Mouse (Mus musculus) intestine, embryonic 14.5 days (tissue): Measurements from ENCODE around the gene Cylc1. TPM values are rescaled to one million over a fixed set of nuclear protein-coding genes. Genes with fewer than 3 reads are reported as not detected.

ENCODE experiments used
- ATAC-seq: fragments of 200-750 bp; cut with Nextera tagmentation; replicated peaks from 2 replicates; pipeline ENCODE4 v1.8.0; 2017; ENCODE audit warnings: low read depth, moderate number of reproducible peaks, moderate TSS enrichment, moderate library complexity; ENCODE audit not compliant: low FRiP score, low TSS enrichment
- DNase-seq: peaks from one replicate; pipeline ENCODE4 v3.0.0-alpha.2; 2018; ENCODE audit warnings: low spot score
- H3K27ac ChIP-seq: fragments of 300-500 bp; sonication (generic); 2 replicates; pipeline ENCODE4 v1.5.1; 2014; ENCODE audit warnings: low read depth, mild to moderate bottlenecking, control low read depth
- H3K27me3 ChIP-seq: fragments of 300-500 bp; sonication (generic); replicated peaks from 2 replicates; pipeline ENCODE4 v1.6.1; 2014; ENCODE audit warnings: low read length, control low read depth; ENCODE audit not compliant: control insufficient read depth, insufficient read depth
- H3K36me3 ChIP-seq: fragments of 300-500 bp; sonication (generic); 2 replicates; pipeline ENCODE4 v1.6.1; 2014; ENCODE audit warnings: low read length, control low read depth; ENCODE audit not compliant: control insufficient read depth, insufficient read depth
- H3K4me1 ChIP-seq: fragments of 300-500 bp; sonication (generic); replicated peaks from 2 replicates; pipeline ENCODE4 v1.6.1; 2014; ENCODE audit warnings: low read length, control low read depth, mixed read lengths; ENCODE audit not compliant: control insufficient read depth, insufficient read depth
- H3K4me2 ChIP-seq: fragments of 300-500 bp; sonication (generic); 2 replicates; pipeline ENCODE4 v1.6.1; 2014; ENCODE audit warnings: low read length
- H3K4me3 ChIP-seq: fragments of 300-500 bp; sonication (generic); 2 replicates; pipeline ENCODE4 v1.5.1; 2014; ENCODE audit warnings: low read depth, low read length, control low read depth, mixed read lengths
- H3K9ac ChIP-seq: fragments of 300-500 bp; sonication (generic); 2 replicates; pipeline ENCODE4 v1.6.1; 2014; ENCODE audit warnings: mild to moderate bottlenecking, low read length
- H3K9me3 ChIP-seq: fragments of 300-500 bp; sonication (generic); 2 replicates; pipeline ENCODE4 v1.6.1; 2016; ENCODE audit warnings: low read length, control low read depth; ENCODE audit not compliant: control insufficient read depth
- WGBS: fragments of 180-500 bp; shearing (Covaris S2); extraction: QIAGEN DNeasy Blood & Tissue Kit; methylation state at CpG from one replicate; pipeline ENCODE4 v1.1.7; 2014; 5-methylcytosine and 5-hydroxymethylcytosine counted together
- polyA plus RNA-seq: library from polyadenylated mRNA; unstranded; fragments of >200 nt; fragmentation: Nextera tagmentation; extraction: Ambion mirVana; gene quantifications from 2 replicates; pipeline ENCODE4 v1.2.1, GENCODE M21; 2014

Cylc1 gene
- not detected in 2 replicates for polyA plus RNA-seq

- no peaks in the 10 kb centered on the region for H3K9me3 ChIP-seq
- no peak within 1 kb of the TSS for H3K4me2 ChIP-seq
- no peaks in the 10 kb centered on the region for H3K4me1 ChIP-seq
- DNase-seq: no peak
- no peaks in the 10 kb centered on the region for H3K27me3 ChIP-seq
- no peak within 1 kb of the TSS for H3K4me3 ChIP-seq
- no peak within 1 kb of the TSS for H3K27ac ChIP-seq
- ATAC-seq: no peak
- no peaks in the 10 kb centered on the region for H3K36me3 ChIP-seq
- no peak within 1 kb of the TSS for H3K9ac ChIP-seq
These were observed at the start of gene Cylc1 for GRCm38 (mm10) chrX:111110118-111110517. Gene Cylc1 (plus strand): TSS chrX:111110418.

DNA sequence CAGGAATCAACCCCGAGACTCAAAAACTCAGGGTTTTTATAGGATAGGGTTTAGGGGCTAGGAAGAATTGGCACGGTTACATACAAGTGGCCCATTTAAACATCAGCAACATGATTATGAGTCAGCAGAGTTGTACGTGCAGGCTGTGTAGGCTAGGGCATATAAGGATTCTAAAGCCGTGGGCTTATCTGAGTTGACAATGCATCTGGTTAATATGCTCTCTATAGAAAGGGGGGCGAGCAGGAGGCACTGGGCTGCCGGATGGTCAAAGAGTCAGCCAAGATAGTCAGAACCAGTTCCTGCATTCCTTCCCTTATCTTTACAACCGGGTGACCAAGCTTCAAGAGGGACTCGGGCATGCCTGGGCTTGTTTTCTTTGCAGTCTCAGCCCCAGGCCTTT is 31.5 kb upstream of the Cylc1 start:
- Histone ChIP-seq H3K27me3 (no peaks in the 10 kb centered on the region), H3K27ac (no peak overlapping the region), H3K36me3 (no peaks in the 10 kb centered on the region), H3K4me3 (no peak overlapping the region), H3K9me3 (no peaks in the 10 kb centered on the region), H3K4me1 (no peaks in the 10 kb centered on the region), H3K9ac (no peak overlapping the region), H3K4me2 (no peak overlapping the region)
- DNase-seq (no peak), ATAC-seq (no peak)
- 73% methylated on average over 8 of the region's 8 CpGs for WGBS

DNA sequence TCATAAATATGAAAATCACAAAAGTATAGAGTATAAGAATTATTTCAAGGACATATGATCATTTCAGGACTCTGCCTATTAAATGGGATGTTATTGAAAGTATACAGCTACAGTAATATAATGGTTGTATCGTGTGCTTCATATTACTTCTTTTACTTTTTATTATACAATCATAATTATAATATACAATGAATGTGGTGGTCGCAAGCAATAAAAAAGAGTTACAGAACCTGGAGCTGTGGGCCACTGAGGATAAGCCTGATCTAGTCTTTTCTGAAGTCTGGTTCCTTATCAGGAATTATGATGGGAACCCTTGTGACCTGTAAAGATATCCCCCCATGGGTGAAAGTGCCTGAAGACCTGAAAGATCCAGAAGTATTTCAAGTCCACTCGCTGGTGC is 57.8 kb downstream of the Cylc1 start, which contains the start of gene Gm10112:
TSS of gene Gm10112 (plus strand) at position 301 of the 400 bp plus-strand sequence.
- Histone ChIP-seq H3K9ac (no peak within 1 kb of the TSS), H3K27me3 (no peaks in the 10 kb centered on the region), H3K9me3 (no peaks in the 10 kb centered on the region), H3K4me2 (no peak within 1 kb of the TSS), H3K27ac (no peak within 1 kb of the TSS), H3K4me3 (no peak within 1 kb of the TSS), H3K4me1 (no peaks in the 10 kb centered on the region), H3K36me3 (no peaks in the 10 kb centered on the region)
- no peak for DNase-seq
- 87% methylated on average over 3 of the region's 3 CpGs for WGBS
- ATAC-seq: no peak

Other genes with a start within 250 kb of the Cylc1 start
- gene Gm10112, start 57.9 kb downstream of the Cylc1 start, polyA plus RNA-seq: not detected in 2 replicates